Mouse (Mus musculus) CH12.LX (cell line): Measurements from ENCODE around the gene Ddx43. TPM values are rescaled to one million over a fixed set of nuclear protein-coding genes. Genes with fewer than 3 reads are reported as not detected.

ENCODE experiments used
- DNase-seq: peaks from one replicate; pipeline ENCODE4 v3.0.0-alpha.2; 2013; ENCODE audit errors: extremely low read depth
- H3K27ac ChIP-seq: 2 replicates; pipeline ENCODE4 v1.5.1; 2012; ENCODE audit warnings: low read depth, mild to moderate bottlenecking, control low read depth, moderate library complexity; ENCODE audit not compliant: insufficient read depth
- H3K27me3 ChIP-seq: replicated peaks from 2 replicates; pipeline ENCODE3; 2012; ENCODE audit warnings: inconsistent platforms
- H3K36me3 ChIP-seq, 2 experiments: replicated peaks in 1 of 2; 2 replicates each; pipeline versions ENCODE3 to v1.6.1; 2012; ENCODE audit warnings: inconsistent platforms in 1 of 2, low read length in 1 of 2, mild to moderate bottlenecking in 1 of 2, mixed read lengths in 1 of 2, moderate library complexity in 1 of 2; ENCODE audit not compliant: control insufficient read depth in 1 of 2, insufficient read depth in 1 of 2
- H3K4me1 ChIP-seq, 2 experiments: 2 replicates each; pipeline ENCODE4 v1.6.1; 2012; ENCODE audit warnings: inconsistent platforms in 1 of 2, moderate library complexity in 1 of 2; ENCODE audit not compliant: insufficient read depth in 2 of 2, control insufficient read depth in 1 of 2
- H3K4me2 ChIP-seq: 2 replicates; pipeline ENCODE4 v1.6.1; 2012; ENCODE audit warnings: low read depth, mild to moderate bottlenecking, control low read depth; ENCODE audit not compliant: poor library complexity, insufficient read depth, severe bottlenecking
- H3K4me3 ChIP-seq, 3 experiments: fragments of 150-350 bp in 1 of 3; sonication (generic) in 1 of 3; replicated peaks in 1 of 3; 2 replicates each; pipeline versions ENCODE3 to v1.5.1; 2011 to 2012; ENCODE audit warnings: low read depth in 2 of 3, low read length in 2 of 3, mild to moderate bottlenecking in 2 of 3, moderate library complexity in 2 of 3, control low read depth in 1 of 3, improper control_type of control experiment in 1 of 3, inconsistent platforms in 1 of 3, mixed read lengths in 1 of 3; ENCODE audit not compliant: poor library complexity in 1 of 3
- H3K79me2 ChIP-seq: replicated peaks from 2 replicates; pipeline ENCODE4 v1.6.1; 2012; ENCODE audit warnings: mild to moderate bottlenecking, moderate library complexity; ENCODE audit not compliant: control insufficient read depth, poor library complexity, insufficient read depth, severe bottlenecking; ENCODE audit errors: extremely low read depth
- H3K9ac ChIP-seq: 2 replicates; pipeline ENCODE4 v1.6.1; 2012; ENCODE audit warnings: low read depth, mild to moderate bottlenecking, control low read depth, moderate library complexity; ENCODE audit not compliant: insufficient read depth
- H3K9me3 ChIP-seq: replicated peaks from 2 replicates; pipeline ENCODE3; 2012; ENCODE audit warnings: low read length, inconsistent platforms, mixed read lengths
- BHLHE40 ChIP-seq: IDR thresholded peaks from 2 replicates; pipeline ENCODE4 v1.6.1; 2011; ENCODE audit warnings: mild to moderate bottlenecking, low read depth, low read length, improper control_type of control experiment
- CHD2 ChIP-seq: IDR thresholded peaks from 2 replicates; pipeline ENCODE4 v1.6.1; 2011; ENCODE audit warnings: low read length, improper control_type of control experiment
- CTCF ChIP-seq, 2 experiments: IDR thresholded peaks in 1 of 2; conservative IDR thresholded peaks in 1 of 2; 2 replicates each; pipeline ENCODE4 v1.5.1; 2011 to 2012; ENCODE audit warnings: low read depth in 2 of 2, low read length in 2 of 2, improper control_type of control experiment in 1 of 2, inconsistent platforms in 1 of 2, mild to moderate bottlenecking in 1 of 2, moderate library complexity in 1 of 2
- E2F4 ChIP-seq: IDR thresholded peaks from 2 replicates; pipeline ENCODE4 v1.6.1; 2011; ENCODE audit warnings: low read depth, low read length, improper control_type of control experiment; ENCODE audit not compliant: insufficient replicate concordance
- ELF1 ChIP-seq: IDR thresholded peaks from 2 replicates; pipeline ENCODE4 v1.6.1; 2014; ENCODE audit warnings: low read depth, mild to moderate bottlenecking, inconsistent platforms, low read length, improper control_type of control experiment
- EP300 ChIP-seq: IDR thresholded peaks from 2 replicates; pipeline ENCODE4 v1.6.1; 2011; ENCODE audit warnings: low read length, improper control_type of control experiment
- GABPA ChIP-seq: IDR thresholded peaks from 2 replicates; pipeline ENCODE4 v1.6.1; 2012; ENCODE audit warnings: low read depth, low read length, improper control_type of control experiment, inconsistent platforms; ENCODE audit not compliant: insufficient replicate concordance
- IRF4 ChIP-seq: IDR thresholded peaks from 2 replicates; pipeline ENCODE4 v1.6.1; 2014; ENCODE audit warnings: low read depth, mild to moderate bottlenecking, inconsistent platforms, low read length, improper control_type of control experiment
- JUN ChIP-seq: IDR thresholded peaks from 2 replicates; pipeline ENCODE4 v1.6.1; 2011; ENCODE audit warnings: low read depth, mild to moderate bottlenecking, low read length, improper control_type of control experiment, moderate library complexity; ENCODE audit not compliant: insufficient read depth
- JUND ChIP-seq: conservative IDR thresholded peaks from 2 replicates; pipeline ENCODE4 v1.6.1; 2011; ENCODE audit warnings: low read depth, low read length, improper control_type of control experiment
- KAT2A ChIP-seq: IDR thresholded peaks from 2 replicates; pipeline ENCODE4 v1.6.1; 2012; ENCODE audit warnings: low read length, improper control_type of control experiment, inconsistent platforms; ENCODE audit not compliant: insufficient replicate concordance
- MAFK ChIP-seq: IDR thresholded peaks from 2 replicates; pipeline ENCODE4 v1.6.1; 2011; ENCODE audit warnings: low read length, improper control_type of control experiment; ENCODE audit not compliant: insufficient replicate concordance
- MAZ ChIP-seq: IDR thresholded peaks from 2 replicates; pipeline ENCODE4 v1.6.1; 2012; ENCODE audit warnings: low read depth, mild to moderate bottlenecking, inconsistent platforms, low read length, improper control_type of control experiment, moderate library complexity
- MEF2A ChIP-seq: IDR thresholded peaks from 2 replicates; pipeline ENCODE4 v1.6.1; 2014; ENCODE audit warnings: low read depth, mild to moderate bottlenecking, inconsistent platforms, low read length, improper control_type of control experiment, borderline replicate concordance
- MYC ChIP-seq: IDR thresholded peaks from 2 replicates; pipeline ENCODE4 v1.6.1; 2011; ENCODE audit warnings: low read depth, mild to moderate bottlenecking, improper control_type of control experiment, low read length
- NELFE ChIP-seq: IDR thresholded peaks from 2 replicates; pipeline ENCODE4 v1.6.1; 2011; ENCODE audit warnings: low read depth, low read length, improper control_type of control experiment
- PAX5 ChIP-seq: IDR thresholded peaks from 2 replicates; pipeline ENCODE4 v1.6.1; 2012; ENCODE audit warnings: low read length, inconsistent platforms, mixed read lengths
- POLR2A ChIP-seq: IDR thresholded peaks from 2 replicates; pipeline ENCODE4 v1.6.1; 2011; ENCODE audit warnings: low read depth, mild to moderate bottlenecking, improper control_type of control experiment, low read length
- RAD21 ChIP-seq: IDR thresholded peaks from 2 replicates; pipeline ENCODE4 v1.6.1; 2011; ENCODE audit warnings: low read depth, mild to moderate bottlenecking, low read length, improper control_type of control experiment, moderate library complexity
- RCOR1 ChIP-seq: conservative IDR thresholded peaks from 2 replicates; pipeline ENCODE4 v1.6.1; 2012; ENCODE audit warnings: low read depth, mild to moderate bottlenecking, inconsistent platforms, low read length, improper control_type of control experiment
- SMC3 ChIP-seq: IDR thresholded peaks from 2 replicates; pipeline ENCODE4 v1.6.1; 2011; ENCODE audit warnings: low read depth, low read length, improper control_type of control experiment
- TBP ChIP-seq: conservative IDR thresholded peaks from 2 replicates; pipeline ENCODE4 v1.6.1; 2011; ENCODE audit warnings: low read depth, low read length, improper control_type of control experiment
- TCF12 ChIP-seq: IDR thresholded peaks from 2 replicates; pipeline ENCODE4 v1.6.1; 2014; ENCODE audit warnings: low read depth, mild to moderate bottlenecking, inconsistent platforms, low read length, improper control_type of control experiment
- USF2 ChIP-seq: conservative IDR thresholded peaks from 2 replicates; pipeline ENCODE4 v1.6.1; 2011; ENCODE audit warnings: low read depth, low read length, improper control_type of control experiment
- dilution Hi-C: fragments of 300-500 bp; cut with MboI; formaldehyde crosslinking; loops from 2 replicates; pipeline ENCODE4 v1.14.3; 2020; ENCODE audit warnings: low sequenced_read_pairs; ENCODE audit not compliant: extremely low pct_unique_long_range_greater_than_20kb, extremely low pct_ligation_motif_present
- in situ Hi-C: fragments of 300-500 bp; cut with MboI; formaldehyde crosslinking; loops from 3 replicates; pipeline ENCODE4 v1.14.3; 2019; ENCODE audit warnings: low sequenced_read_pairs, low pct_ligation_motif_present, low pct_unique_long_range_greater_than_20kb, mixed read lengths
- polyA plus RNA-seq: library from polyadenylated mRNA; unstranded; fragments of >175 nt; gene quantifications from 2 replicates; pipeline ENCODE4 v1.2.1, GENCODE M21; 2012; ENCODE audit warnings: low read depth; ENCODE audit not compliant: insufficient read length
- total RNA-seq, 2 experiments: library from RNA; depleted of rRNA; stranded (reverse); fragments of 300-350 nt in 1 of 2; fragments of >200 nt in 1 of 2; gene quantifications; 2 replicates each; pipeline ENCODE4 v1.2.3; 2012 to 2014

Ddx43 gene
- total and polyA plus RNA-seq, 3 experiments: not detected

- Histone ChIP-seq H3K4me2 (no peak overlapping the region), H3K9ac (no peak overlapping the region), H3K79me2 (no peaks in the 10 kb centered on the region), H3K27ac (no peak overlapping the region), H3K4me3 (no peak overlapping the region), H3K36me3 (no peaks in the 10 kb centered on the region), H3K27me3 (peaks cover 49% of the 10 kb centered on the region), H3K9me3 (no peaks in the 10 kb centered on the region), H3K4me1 (no peaks in the 10 kb centered on the region)
- no peak for DNase-seq
- TF ChIP-seq BHLHE40 (no peak), ELF1 (no peak), RCOR1 (no peak), GABPA (no peak), MAFK (no peak), MYC (no peak), KAT2A (no peak), TBP (no peak), PAX5 (no peak), NELFE (no peak), USF2 (no peak), MAZ (no peak), IRF4 (no peak), JUND (no peak)
- dilution Hi-C loops: no loop called here
- in situ Hi-C loops: no loop called here
These were observed 22.6 kb upstream of the Ddx43 start for GRCm38 (mm10) chr9:78372827-78373504.

- no peak for TF ChIP-seq EP300
- TF ChIP-seq E2F4: no peak
- TF ChIP-seq POLR2A: no peak
- TF ChIP-seq RAD21: no peak
- no peak for TF ChIP-seq TCF12
- TF ChIP-seq CTCF (conservative IDR thresholded peaks at IDR 0.05 in 1 of 2, IDR thresholded peaks at IDR 0.05 in 1 of 2; ENCODE audit: low read depth in 2 of 2, low read length in 2 of 2): no peak
- no peak for TF ChIP-seq MEF2A
- TF ChIP-seq JUN: no peak
- TF ChIP-seq CHD2: no peak
- no peak for TF ChIP-seq MYC
- TF ChIP-seq NELFE: no peak
- TF ChIP-seq SMC3: no peak
- in situ Hi-C loops (no loop called here), dilution Hi-C loops (no loop called here)
- Histone ChIP-seq H3K4me1 (no peaks in the 10 kb centered on the region), H3K4me3 (no peak overlapping the region), H3K9ac (no peak overlapping the region), H3K79me2 (no peaks in the 10 kb centered on the region), H3K36me3 (no peaks in the 10 kb centered on the region), H3K4me2 (no peak overlapping the region), H3K27me3 (peaks cover 49% of the 10 kb centered on the region), H3K27ac (no peak overlapping the region), H3K9me3 (no peaks in the 10 kb centered on the region)
- DNase-seq: no peak
These were observed 21.2 kb upstream of the Ddx43 start for GRCm38 (mm10) chr9:78374397-78374796.
